Mouse (Mus musculus): ENCODE data around the gene Ctxn1.

Gene Ctxn1

GRCm38 (mm10) chr8:4250306-4250970 is 8.6 kb downstream of the Ctxn1 start:
- peak; percentile 89 for DNase-seq (ENCODE audit: low spot score)

GRCm38 (mm10) chr8:4249213-4249612 is 9.9 kb downstream of the Ctxn1 start:
- no peak for DNase-seq (ENCODE audit: low spot score)

DNA sequence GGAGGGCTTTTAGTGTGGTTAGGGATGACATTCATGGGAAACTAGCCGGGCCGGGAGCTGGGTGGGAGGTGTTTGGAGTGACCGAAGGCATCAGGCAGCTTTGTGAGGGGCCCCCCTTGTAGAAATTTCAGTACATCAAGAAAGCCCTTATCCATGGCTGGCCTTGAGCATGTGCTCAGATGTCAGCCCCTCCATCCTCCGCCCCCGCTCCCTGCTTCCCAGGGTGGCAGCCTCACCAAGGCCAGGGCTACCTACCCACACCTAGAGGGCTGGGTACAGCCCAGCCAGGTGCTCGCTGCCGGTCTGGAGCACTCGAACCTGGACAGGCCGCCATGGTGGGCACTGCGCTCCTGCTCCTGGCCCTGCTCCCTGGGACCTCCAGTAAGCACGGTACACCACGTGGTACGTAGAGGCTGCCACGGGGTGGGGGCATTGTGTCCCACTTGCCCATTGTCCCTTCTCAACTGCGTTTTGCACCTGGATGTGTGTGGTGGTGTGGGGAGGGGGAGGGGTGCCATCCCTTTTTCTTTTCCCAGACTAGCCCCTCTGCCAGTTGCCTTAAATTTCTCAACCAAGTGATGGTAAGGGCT is 11.0 kb downstream of the Ctxn1 start, which contains the start of gene Tgfbr3l:
Gene Tgfbr3l (plus strand): TSS at position 264 of the 590 bp plus-strand sequence.
- DNase-seq (ENCODE audit: low spot score) = no peak

DNA sequence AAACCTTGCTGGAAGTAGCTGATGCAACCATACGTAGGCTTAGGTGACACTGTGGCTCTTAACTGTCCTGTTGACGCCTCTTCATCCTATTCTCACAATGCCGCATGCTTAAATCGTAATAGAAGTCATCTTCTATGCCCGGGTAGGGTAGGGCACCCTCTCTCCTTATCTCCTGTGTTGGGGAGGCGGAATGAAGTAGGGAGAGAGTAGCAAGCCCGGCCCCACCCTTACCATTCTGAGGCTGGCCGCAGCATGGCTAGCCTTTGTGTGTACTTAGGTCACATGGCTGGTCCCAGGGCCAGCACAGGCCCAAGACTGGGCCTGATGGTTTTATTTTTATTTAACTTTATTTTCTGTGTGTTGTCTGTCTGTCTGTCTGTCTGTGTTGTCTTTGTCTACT is 11.8 kb downstream of the Ctxn1 start:
- DNase-seq (ENCODE audit: low spot score) = no peak

DNA sequence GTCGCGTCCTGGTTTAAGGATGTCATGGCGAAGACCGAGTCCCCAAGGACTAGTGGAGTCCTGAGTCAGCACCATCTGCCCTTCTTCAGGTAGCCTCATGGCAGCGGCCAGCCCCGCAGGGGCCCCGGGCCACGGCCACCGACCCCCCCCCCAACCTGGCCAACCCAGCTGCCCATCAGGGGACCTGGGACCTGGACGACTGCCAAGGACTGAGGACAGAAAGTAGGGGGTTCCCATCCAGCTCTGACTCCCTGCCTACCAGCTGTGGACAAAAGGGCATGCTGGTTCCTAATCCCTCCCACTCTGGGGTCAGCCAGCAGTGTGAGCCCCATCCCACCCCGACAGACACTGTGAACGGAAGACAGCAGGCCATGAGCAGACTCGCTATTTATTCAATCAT is 13.3 kb downstream of the Ctxn1 start:
- no peak for DNase-seq (ENCODE audit: low spot score)

- no peak for DNase-seq (ENCODE audit: low spot score)
These were observed 14.0 kb downstream of the Ctxn1 start for GRCm38 (mm10) chr8:4245061-4245460.

GRCm38 (mm10) chr8:4239193-4239890 is 19.7 kb downstream of the Ctxn1 start:
- DNase-seq (ENCODE audit: low spot score) = no peak

- peak; percentile 100 for DNase-seq (ENCODE audit: low spot score)
These were observed 20.5 kb downstream of the Ctxn1 start, which contains the start of the genes Map2k7 and Gm49320 for GRCm38 (mm10) chr8:4238434-4239192. Gene Map2k7 (plus strand): TSS chr8:4238740. Gene Gm49320 (plus strand): TSS chr8:4238865.

GRCm38 (mm10) chr8:4237814-4238433 is 21.1 kb downstream of the Ctxn1 start:
- DNase-seq (ENCODE audit: low spot score) = no peak

- no peak for DNase-seq (ENCODE audit: low spot score)
These were observed 28.3 kb downstream of the Ctxn1 start for GRCm38 (mm10) chr8:4230612-4231351.

DNA sequence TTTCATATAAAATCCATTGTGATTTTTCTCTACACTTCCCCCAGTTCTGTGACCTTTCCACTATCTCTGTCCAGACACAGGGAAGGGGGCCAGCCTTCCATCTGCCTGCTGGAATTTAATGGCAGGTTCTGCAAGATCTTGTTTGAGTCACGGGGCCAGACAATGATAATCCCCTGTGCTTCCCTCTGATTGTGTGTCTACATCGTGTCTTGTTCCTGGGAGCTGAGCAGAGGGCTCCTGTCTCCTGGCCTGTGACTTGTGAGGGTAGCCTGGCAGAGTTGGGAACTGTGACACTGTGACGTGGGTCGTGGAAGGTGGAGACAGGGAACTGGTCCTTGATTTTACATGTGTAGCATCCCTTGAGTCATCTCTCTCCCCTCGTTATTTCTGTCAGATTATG is 29.3 kb downstream of the Ctxn1 start:
- DNase-seq (ENCODE audit: low spot score) = no peak

DNA sequence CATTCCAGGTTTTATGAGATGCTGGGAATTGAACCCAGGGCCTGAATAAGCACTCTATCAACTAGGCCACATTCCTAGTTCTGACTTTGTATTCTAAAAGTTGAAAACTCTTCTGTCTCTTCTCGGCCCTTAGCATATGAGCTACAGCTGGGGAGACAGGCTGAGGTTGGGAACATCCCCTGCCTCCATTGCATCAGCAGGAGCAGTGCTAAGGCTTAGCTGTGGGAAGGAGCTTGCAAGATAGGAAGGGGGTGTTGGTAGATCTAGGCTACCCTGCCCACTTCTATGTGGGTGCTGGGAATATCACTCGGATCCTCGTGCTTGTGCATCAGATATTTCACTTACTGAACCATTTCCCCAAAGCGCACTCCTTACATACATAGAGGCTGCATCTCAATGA is 31.2 kb downstream of the Ctxn1 start:
- DNase-seq (ENCODE audit: low spot score) = no peak

DNA sequence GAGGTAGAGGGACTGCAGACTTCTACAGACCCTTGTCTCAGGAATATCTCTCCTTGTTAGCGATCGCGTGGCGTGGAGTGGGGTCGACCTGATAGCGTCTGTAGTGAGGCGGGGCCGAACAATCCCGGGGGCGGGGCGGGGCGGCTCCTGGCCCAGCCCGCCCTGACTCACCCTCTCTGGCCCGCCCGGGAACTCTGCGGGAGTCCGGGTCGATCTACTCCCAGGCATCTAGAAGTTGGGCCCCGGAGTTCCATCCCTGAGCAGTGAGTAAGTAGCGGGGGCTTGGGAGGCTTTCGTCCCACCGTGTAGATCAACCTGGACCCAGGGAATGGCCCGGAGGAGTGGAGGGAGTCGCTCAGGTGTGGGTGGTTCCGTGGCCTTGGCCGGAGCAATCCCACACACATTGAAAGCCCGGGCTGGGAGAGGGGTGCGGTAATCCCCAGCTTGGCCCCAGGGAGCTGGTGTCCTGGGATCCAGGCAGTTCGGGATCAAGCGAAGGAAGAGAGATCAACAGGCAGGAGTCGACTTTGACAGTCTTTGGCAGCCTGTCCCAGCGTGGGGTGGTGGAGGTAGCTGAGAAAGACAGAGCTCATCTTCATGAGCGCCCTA is 32.2 kb downstream of the Ctxn1 start, which contains the start of gene Lrrc8e:
Gene Lrrc8e (plus strand): TSS at position 89 of the 609 bp plus-strand sequence.
- DNase-seq (ENCODE audit: low spot score) = no peak

DNA sequence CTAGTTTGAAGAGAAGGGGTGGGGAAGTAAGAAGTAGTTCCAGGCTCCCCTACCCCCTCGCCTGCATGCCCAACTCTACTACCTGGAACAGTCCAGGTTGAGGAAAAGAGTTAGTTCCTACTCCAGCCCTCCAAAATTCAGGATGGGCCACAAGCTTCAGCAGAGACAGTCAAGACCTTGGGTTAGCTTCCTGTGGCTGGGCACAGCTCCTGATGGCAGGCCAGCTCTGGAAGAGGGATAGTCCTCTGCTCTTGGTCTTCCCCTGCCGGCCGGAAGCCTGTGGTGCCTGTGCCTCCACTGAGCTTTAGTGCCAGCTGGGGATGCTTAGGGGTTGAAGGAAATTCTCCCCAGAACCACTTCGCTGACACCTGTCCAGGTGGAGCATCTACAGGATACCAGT is 32.8 kb downstream of the Ctxn1 start:
- DNase-seq (ENCODE audit: low spot score) = no peak

DNA sequence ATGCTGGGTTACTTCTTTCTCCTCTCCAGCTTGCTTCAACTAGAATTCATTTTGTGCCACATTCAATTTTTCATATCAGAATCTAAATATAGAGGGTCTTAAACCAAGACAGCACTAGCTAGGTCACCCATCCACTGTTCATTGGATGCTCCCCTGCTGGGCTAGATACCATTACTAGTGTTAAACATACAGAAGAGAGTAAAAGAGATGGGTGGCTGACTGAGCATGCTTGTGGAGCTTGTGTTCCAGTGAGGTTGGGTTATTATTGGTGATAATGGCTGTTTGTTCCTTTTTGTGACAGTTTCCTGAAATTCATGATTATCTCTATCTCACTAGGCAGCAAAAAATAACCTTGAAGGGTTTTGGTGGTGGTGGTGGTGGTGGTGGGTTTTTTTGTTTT is 37.0 kb downstream of the Ctxn1 start:
- DNase-seq (ENCODE audit: low spot score) = no peak

DNA sequence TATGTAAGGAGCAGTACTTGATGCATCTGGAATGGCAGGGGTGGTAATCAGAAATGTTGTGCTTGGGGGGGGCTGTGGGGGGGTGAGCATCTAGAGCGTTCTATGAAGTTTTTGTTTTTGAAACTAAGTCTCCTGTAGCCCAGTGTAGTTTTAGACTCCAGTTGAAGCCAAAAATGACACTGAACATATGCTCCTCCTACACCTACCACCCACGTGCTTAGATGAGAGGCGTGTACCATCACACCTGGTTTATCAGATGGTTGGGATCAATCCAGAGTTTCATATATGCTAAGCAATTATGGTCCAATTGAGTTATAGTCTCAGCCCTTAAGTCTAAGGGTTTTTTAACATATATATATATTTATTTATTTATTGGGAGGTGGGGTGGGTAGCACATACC is 39.5 kb downstream of the Ctxn1 start:
- no peak for DNase-seq (ENCODE audit: low spot score)

DNA sequence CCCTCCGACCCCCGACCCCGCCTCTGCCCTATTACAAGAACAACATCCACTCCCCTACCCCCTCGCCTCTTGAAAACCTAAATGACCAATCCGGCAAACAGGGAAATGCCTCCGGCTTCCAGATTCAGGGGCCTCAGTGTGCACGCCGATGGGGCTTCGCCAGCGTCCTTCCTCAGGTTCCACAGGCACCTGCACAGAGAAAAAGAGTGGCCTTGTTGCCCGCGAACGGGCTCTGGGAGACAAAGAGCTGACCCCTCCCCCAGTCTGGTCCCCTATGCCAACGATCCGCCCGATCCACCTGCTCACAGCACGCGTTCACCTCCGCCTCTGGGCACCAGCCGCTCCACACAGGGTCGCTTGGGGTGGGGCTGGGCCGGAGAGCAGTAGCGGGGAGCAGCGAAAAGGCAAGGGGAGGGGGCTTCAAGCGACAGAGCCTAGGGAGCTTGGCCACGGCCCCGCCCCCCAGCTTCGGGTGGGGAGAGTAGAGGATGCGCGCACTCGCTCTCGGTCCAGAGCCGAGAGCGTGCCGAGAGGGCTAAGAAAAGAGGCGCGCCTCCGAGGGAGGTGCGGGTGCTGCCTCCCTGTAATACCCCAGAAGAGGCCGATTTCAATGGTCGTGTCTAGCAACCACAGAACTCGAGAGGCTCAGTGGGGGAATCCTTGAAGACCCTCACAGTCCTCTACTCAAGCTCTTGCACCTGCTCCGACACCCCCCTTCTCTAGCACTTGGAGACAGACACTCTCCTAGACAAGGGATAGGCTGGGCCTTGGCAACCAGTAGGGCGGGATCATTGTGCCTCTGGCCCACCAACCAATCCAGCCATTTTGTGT is 42.1 kb downstream of the Ctxn1 start, which contains the start of gene Prr36:
Gene Prr36 (minus strand): TSS at position 669 of the 831 bp plus-strand sequence.
- DNase-seq (ENCODE audit: low spot score) = no peak

GRCm38 (mm10) chr8:4216296-4216695 is 42.8 kb downstream of the Ctxn1 start:
- DNase-seq (ENCODE audit: low spot score) = no peak
